Mouse (Mus musculus) liver, embryonic 11.5 days (tissue): ENCODE results near the gene C8g. TPM values are rescaled to one million over a fixed set of nuclear protein-coding genes. Genes with fewer than 3 reads are reported as not detected.

ENCODE experiments used
- polyA plus RNA-seq: library from polyadenylated mRNA; unstranded; fragments of >200 nt; fragmentation: Nextera tagmentation; extraction: Ambion mirVana; gene quantifications from 2 replicates; pipeline ENCODE4 v1.2.1, GENCODE M21; 2014

The C8g gene
- polyA plus RNA-seq, 1 experiment from 2014 or later: 16.8 TPM

Other genes with a start within 250 kb of the C8g start
- gene Tmem203, start 246.3 kb downstream of the C8g start, polyA plus RNA-seq: 14.4 and 15.2 TPM in 2 replicates
- gene Tprn, start 239.1 kb downstream of the C8g start, polyA plus RNA-seq: 9.6 and 10.3 TPM in 2 replicates
- gene Ssna1, start 229.3 kb downstream of the C8g start, polyA plus RNA-seq: 233 and 237 TPM in 2 replicates
- gene Anapc2, start 229.2 kb downstream of the C8g start, polyA plus RNA-seq: 74.7 and 77.6 TPM in 2 replicates
- gene Tmem210, start 213.6 kb downstream of the C8g start, polyA plus RNA-seq: not detected in 2 replicates
- gene Lrrc26, start 211.8 kb downstream of the C8g start, polyA plus RNA-seq: not detected in 2 replicates
- 1.0 and 1.6 TPM in 2 replicates for gene Grin1, start 182.5 kb downstream of the C8g start, polyA plus RNA-seq
- 48.3 and 62.9 TPM in 2 replicates for gene Man1b1, start 169.4 kb downstream of the C8g start, polyA plus RNA-seq
- 17.4 and 18.3 TPM in 2 replicates for gene Dpp7, start 145.4 kb downstream of the C8g start, polyA plus RNA-seq
- gene Uap1l1, start 136.0 kb downstream of the C8g start, polyA plus RNA-seq: 15.6 and 17.8 TPM in 2 replicates
- 45.3 and 51.0 TPM in 2 replicates for gene Sapcd2, start 129.4 kb downstream of the C8g start, polyA plus RNA-seq
- gene Entpd2, start 105.8 kb downstream of the C8g start, polyA plus RNA-seq: 0.25 and 0.45 TPM in 2 replicates
- 7.0 and 8.1 TPM in 2 replicates for gene Npdc1, start 102.4 kb downstream of the C8g start, polyA plus RNA-seq
- gene Fut7, start 78.5 kb downstream of the C8g start, polyA plus RNA-seq: 0.09 TPM in 1 of 2 replicates, not detected in the other
- gene Abca2, start 73.0 kb downstream of the C8g start, polyA plus RNA-seq: 3.9 and 4.5 TPM in 2 replicates
- gene Clic3, start 44.9 kb downstream of the C8g start, polyA plus RNA-seq: 0.21 TPM in 1 of 2 replicates, not detected in the other
- gene Paxx, start 40.6 kb downstream of the C8g start, polyA plus RNA-seq: 9.2 and 14.3 TPM in 2 replicates
- gene Ptgds, start 31.7 kb downstream of the C8g start, polyA plus RNA-seq: not detected in 2 replicates
- not detected in 2 replicates for gene Lcn12, start 7.8 kb downstream of the C8g start, polyA plus RNA-seq
- gene Fbxw5, start 969 bp downstream of the C8g start, polyA plus RNA-seq: 63.3 and 63.6 TPM in 2 replicates
- 28.0 and 31.0 TPM in 2 replicates for gene Traf2, start 45.2 kb upstream of the C8g start, polyA plus RNA-seq
- gene Edf1, start 56.1 kb upstream of the C8g start, polyA plus RNA-seq: 367 and 380 TPM in 2 replicates
- gene Mamdc4, start 73.1 kb upstream of the C8g start, polyA plus RNA-seq: 1.3 and 1.8 TPM in 2 replicates
- 112 and 116 TPM in 2 replicates for gene Phpt1, start 73.5 kb upstream of the C8g start, polyA plus RNA-seq
- gene Ajm1, start 80.0 kb upstream of the C8g start, polyA plus RNA-seq: 0.21 TPM in 1 of 2 replicates, not detected in the other
- 59.3 and 67.7 TPM in 2 replicates for gene Rabl6, start 106.8 kb upstream of the C8g start, polyA plus RNA-seq
- 0.08 and 0.12 TPM in 2 replicates for gene Ccdc183, start 116.0 kb upstream of the C8g start, polyA plus RNA-seq
- gene Tmem141, start 120.3 kb upstream of the C8g start, polyA plus RNA-seq: 12.1 and 13.4 TPM in 2 replicates
- gene Fcna, start 126.3 kb upstream of the C8g start, polyA plus RNA-seq: 31.1 and 33.4 TPM in 2 replicates
- gene Lcn8, start 151.4 kb upstream of the C8g start, polyA plus RNA-seq: not detected in 2 replicates
- not detected in 2 replicates for gene Lcn5, start 156.2 kb upstream of the C8g start, polyA plus RNA-seq
- gene Lcn6, start 175.1 kb upstream of the C8g start, polyA plus RNA-seq: not detected in 2 replicates
- gene Lcn10, start 181.0 kb upstream of the C8g start, polyA plus RNA-seq: not detected in 2 replicates
- gene Obp2a, start 198.3 kb upstream of the C8g start, polyA plus RNA-seq: not detected in 2 replicates
- 35.6 and 37.8 TPM in 2 replicates for gene Bmyc, start 205.0 kb upstream of the C8g start, polyA plus RNA-seq
- gene Obp2b, start 235.3 kb upstream of the C8g start, polyA plus RNA-seq: not detected in 2 replicates